Mouse (Mus musculus) cerebellum, adult 2 months (tissue): ENCODE results near the gene Ugt1a9.

ENCODE experiments used
- CTCF ChIP-seq: fragments of 200-500 bp; IDR thresholded peaks from 2 replicates; pipeline ENCODE4 v1.5.1; 2011; ENCODE audit warnings: low read depth, mild to moderate bottlenecking, control low read depth, low read length, moderate library complexity, borderline replicate concordance; ENCODE audit not compliant: insufficient read depth
- POLR2A ChIP-seq: fragments of 200-500 bp; IDR thresholded peaks from 2 replicates; pipeline ENCODE4 v1.6.1; 2011; ENCODE audit warnings: low read length, control low read depth, borderline replicate concordance; ENCODE audit not compliant: insufficient read depth

DNA sequence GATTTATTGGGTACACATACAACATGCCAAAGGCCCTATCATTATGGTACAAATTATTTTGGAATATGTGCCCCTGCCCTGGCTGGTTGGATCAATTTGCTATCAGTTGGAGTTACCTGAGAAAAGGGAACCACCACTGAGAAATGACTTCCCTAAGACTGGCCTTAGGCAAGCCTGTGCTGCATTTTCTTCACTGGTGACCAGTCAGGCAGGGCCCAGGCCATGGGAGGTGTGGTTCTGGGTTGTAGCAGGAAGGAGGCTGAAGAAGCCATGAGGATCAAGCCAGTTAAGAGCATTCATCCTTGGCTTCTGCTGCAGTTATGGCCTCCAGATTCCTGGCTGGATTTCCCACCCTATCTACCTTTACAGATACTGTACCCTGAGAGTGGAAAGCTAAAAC lies 21.7 kb downstream of the Ugt1a9 start:
- TF ChIP-seq CTCF (no peak), POLR2A (no peak)
